Mouse (Mus musculus) stomach, postnatal 0 days (tissue): ENCODE results near the gene Slc44a3. TPM values are rescaled to one million over a fixed set of nuclear protein-coding genes. Genes with fewer than 3 reads are reported as not detected.

ENCODE experiments used
- ATAC-seq: fragments of 200-750 bp; cut with Nextera tagmentation; 2 replicates; pipeline ENCODE4 v1.8.0; 2017; ENCODE audit not compliant: low FRiP score, low TSS enrichment
- DNase-seq: peaks from one replicate; pipeline ENCODE4 v3.0.0-alpha.2; 2016; ENCODE audit warnings: low spot score
- H3K27ac ChIP-seq: fragments of 300-500 bp; sonication (generic); replicated peaks from 2 replicates; pipeline ENCODE4 v1.5.1; 2014; ENCODE audit warnings: mild to moderate bottlenecking, control low read depth
- H3K27me3 ChIP-seq: fragments of 300-500 bp; sonication (generic); 2 replicates; pipeline ENCODE4 v1.6.1; 2014; ENCODE audit warnings: low read length; ENCODE audit not compliant: control insufficient read depth, insufficient read depth
- H3K36me3 ChIP-seq: fragments of 300-500 bp; sonication (generic); 2 replicates; pipeline ENCODE4 v1.6.1; 2014; ENCODE audit warnings: low read length, mixed read lengths; ENCODE audit not compliant: control insufficient read depth, insufficient read depth
- H3K4me1 ChIP-seq: fragments of 300-500 bp; sonication (generic); replicated peaks from 2 replicates; pipeline ENCODE4 v1.6.1; 2014; ENCODE audit warnings: antibody characterized with exemption; ENCODE audit not compliant: control insufficient read depth, insufficient read depth
- H3K4me2 ChIP-seq: fragments of 300-500 bp; sonication (generic); replicated peaks from 2 replicates; pipeline ENCODE4 v1.6.1; 2014; ENCODE audit warnings: low read depth, mild to moderate bottlenecking, control low read depth, moderate library complexity
- H3K4me3 ChIP-seq: fragments of 300-500 bp; sonication (generic); 2 replicates; pipeline ENCODE4 v1.5.1; 2014; ENCODE audit warnings: low read depth, low read length, control low read depth
- H3K9ac ChIP-seq: fragments of 300-500 bp; sonication (generic); 2 replicates; pipeline ENCODE4 v1.6.1; 2014; ENCODE audit warnings: mild to moderate bottlenecking, low read length, control low read depth, mixed read lengths
- H3K9me3 ChIP-seq: fragments of 300-500 bp; sonication (generic); 2 replicates; pipeline ENCODE4 v1.6.1; 2016; ENCODE audit warnings: low read length; ENCODE audit not compliant: control insufficient read depth
- CTCF ChIP-seq: IDR thresholded peaks from 2 replicates; pipeline ENCODE4 v1.5.1; 2016; ENCODE audit warnings: antibody characterized with exemption, low read depth, mild to moderate bottlenecking, moderate library complexity
- EP300 ChIP-seq: optimal IDR thresholded peaks from 2 replicates; pipeline ENCODE3; 2016; ENCODE audit warnings: antibody characterized with exemption
- WGBS: fragments of 180-500 bp; shearing (Covaris S2); extraction: QIAGEN DNeasy Blood & Tissue Kit; methylation state at CpG from one replicate; pipeline ENCODE4 v1.1.7; 2014; 5-methylcytosine and 5-hydroxymethylcytosine counted together
- polyA plus RNA-seq: library from polyadenylated mRNA; unstranded; fragments of >200 nt; fragmentation: Nextera tagmentation; extraction: Ambion mirVana; gene quantifications from 2 replicates; pipeline ENCODE4 v1.2.1, GENCODE M21; 2015

Gene Slc44a3
- polyA plus RNA-seq, 1 experiment from 2014 or later, result 42.7 TPM

DNA sequence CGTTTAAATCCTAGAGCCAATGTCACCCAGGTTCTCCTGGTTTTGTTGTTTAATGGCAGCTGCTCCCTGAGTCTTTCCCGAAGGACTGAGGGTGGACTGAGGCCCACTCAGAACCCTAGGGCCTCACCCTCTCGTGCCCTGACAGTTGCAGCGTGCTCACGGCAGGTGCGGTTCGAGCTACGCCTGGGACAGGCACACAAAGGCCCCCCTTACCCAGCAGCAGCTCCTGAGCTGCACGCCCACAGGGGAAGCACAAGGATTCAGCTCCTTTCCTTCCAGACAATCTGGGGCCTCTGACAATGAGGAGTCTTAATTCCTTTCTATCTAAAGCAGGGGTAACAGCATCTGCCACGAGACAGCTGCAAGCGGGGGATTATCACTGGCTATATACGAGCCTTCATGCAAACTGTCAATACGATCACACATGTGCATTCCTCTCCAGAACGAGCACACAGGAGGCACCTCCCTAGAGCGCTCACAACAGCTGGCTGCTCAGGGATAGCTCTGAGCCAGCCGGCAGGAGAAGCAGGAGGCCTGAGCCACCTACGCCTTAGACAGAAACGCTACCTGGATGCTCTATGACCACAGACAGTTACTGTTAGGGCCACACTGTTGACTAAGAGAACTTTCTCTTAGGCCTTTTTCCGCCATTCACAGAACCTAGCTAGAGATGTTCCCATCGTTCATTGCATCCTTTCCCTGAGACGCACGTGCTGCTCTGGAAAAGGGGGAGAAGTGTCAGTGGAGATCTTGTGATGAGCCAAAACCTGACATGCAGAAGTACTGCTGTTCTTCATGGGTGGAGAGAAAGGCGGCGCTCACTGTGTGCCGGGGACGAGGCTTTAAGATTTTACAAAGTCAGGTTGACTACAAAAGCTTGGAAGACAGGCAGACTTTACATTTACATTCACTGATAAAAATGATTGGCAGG lies 51.9 kb downstream of the Slc44a3 start:
- H3K9me3 ChIP-seq, result no peaks in the 10 kb centered on the region
- no peak overlapping the region for H3K4me3 ChIP-seq
- no peaks in the 10 kb centered on the region for H3K27me3 ChIP-seq
- WGBS, result 58% methylated on average over 26 of the region's 26 CpGs
- no peak overlapping the region for H3K27ac ChIP-seq
- no peak for ATAC-seq
- H3K4me2 ChIP-seq, result no peak overlapping the region
- H3K4me1 ChIP-seq, result no peaks in the 10 kb centered on the region
- no peak overlapping the region for H3K9ac ChIP-seq
- H3K36me3 ChIP-seq, result no peaks in the 10 kb centered on the region
- TF ChIP-seq CTCF, result no peak
- TF ChIP-seq EP300, result no peak
- DNase-seq, result no peak

DNA sequence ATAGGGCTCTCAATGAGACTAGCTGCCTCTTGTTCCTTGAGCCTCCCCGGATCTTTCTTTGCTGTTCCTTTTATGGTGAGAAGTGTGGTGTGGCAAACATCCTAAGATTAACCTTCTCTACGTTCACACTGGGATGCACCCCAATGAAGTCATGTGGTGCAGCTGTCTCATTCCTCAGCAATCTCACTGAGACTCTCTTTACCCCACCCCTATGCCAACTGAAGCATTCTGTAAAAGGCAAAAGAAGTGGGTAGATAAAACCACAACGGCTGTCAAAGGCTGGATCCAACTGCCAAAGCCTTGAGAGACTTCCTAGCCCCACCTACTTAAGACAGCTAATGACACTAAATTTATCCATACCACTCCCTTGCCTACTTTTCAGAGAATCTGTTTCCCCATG lies 57.5 kb downstream of the Slc44a3 start:
- Histone ChIP-seq H3K27me3 (no peaks in the 10 kb centered on the region), H3K4me2 (no peak overlapping the region)

DNA sequence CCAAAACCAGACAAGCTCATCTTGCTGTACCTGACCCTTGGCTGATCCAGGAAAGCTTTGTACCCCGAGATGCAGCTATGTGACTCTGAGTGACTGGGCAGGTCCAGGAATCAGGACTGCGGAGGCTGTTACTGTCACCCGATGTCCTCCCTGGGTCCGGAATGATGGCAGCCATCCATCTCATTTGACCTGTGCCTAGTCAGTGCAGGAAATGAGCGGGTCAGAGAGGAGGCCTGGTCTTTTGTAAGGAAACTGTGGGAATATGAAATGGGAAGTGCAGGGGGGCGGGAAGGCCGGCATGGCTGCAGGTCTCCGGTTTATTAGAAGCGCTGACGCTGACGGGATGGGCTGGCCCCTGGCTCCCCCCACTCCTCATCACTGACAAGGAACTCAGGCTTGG lies 60.5 kb downstream of the Slc44a3 start:
- TF ChIP-seq EP300 (no peak), CTCF (no peak)
- Histone ChIP-seq H3K27me3 (no peaks in the 10 kb centered on the region), H3K9me3 (no peaks in the 10 kb centered on the region), H3K27ac (no peak overlapping the region), H3K4me3 (no peak overlapping the region), H3K36me3 (no peaks in the 10 kb centered on the region), H3K4me2 (no peak overlapping the region), H3K9ac (no peak overlapping the region), H3K4me1 (0 out of 2 replicates have a peak, but pooled peaks cover 3% of the 10 kb centered on the region)
- DNase-seq (no peak), ATAC-seq (no peak)
- WGBS, result 69% methylated on average over 11 of the region's 11 CpGs

More for the DNA sequence above, 57.5 kb downstream of the Slc44a3 start:
- TF ChIP-seq CTCF, result no peak
- TF ChIP-seq EP300, result no peak
- no peaks in the 10 kb centered on the region for H3K9me3 ChIP-seq
- ATAC-seq (no peak), DNase-seq (no peak)
- no peak overlapping the region for H3K9ac ChIP-seq
- no peak overlapping the region for H3K4me3 ChIP-seq
- H3K36me3 ChIP-seq, result no peaks in the 10 kb centered on the region
- H3K27ac ChIP-seq, result no peak overlapping the region
- no peaks in the 10 kb centered on the region for H3K4me1 ChIP-seq
- WGBS, result 51% methylated on average over 3 of the region's 3 CpGs

DNA sequence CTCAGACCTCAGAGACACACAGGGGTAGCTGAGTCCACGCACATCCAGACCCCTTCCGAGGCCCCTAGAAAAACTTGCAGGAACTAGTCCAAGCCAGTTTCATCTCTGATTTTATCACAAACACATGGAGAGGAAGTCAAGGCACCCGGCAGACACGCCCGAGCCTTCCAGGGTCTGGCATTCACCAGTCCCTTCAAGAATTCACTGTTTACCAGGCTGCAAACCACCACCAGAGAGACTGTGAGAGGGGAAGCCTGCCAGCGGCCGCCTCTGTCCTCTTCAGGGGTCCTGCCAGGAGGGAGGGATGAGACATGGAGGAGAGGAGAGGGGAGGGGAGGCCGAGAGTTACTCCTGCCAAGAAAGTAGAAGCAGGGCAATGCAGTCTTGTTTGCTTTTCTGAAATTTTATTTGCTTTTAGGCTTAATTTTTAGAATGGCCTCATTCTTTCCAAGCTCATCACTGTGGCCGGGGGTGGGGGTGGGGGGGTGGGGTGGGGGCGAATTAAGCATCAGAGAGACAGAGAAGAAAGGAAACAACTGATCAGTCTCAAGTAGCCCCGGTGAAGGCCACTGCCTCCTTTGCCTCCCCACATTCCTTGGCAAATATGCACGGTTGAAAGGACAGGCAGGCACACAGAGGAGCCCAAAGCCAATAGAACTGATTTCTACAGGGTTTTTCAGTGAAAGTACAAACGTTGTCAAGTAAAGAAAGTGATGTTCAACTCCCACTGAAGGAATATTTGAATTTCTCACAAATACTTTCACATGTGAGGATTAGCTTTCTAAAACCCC lies 62.8 kb downstream of the Slc44a3 start:
- Histone ChIP-seq H3K9ac (no peak overlapping the region; the same call in 1 of the 2 replicates), H3K36me3 (peaks cover 2% of the 10 kb centered on the region; the same call in 1 of the 2 replicates), H3K4me2 (peak overlapping the region; percentile 35), H3K27me3 (no peaks in the 10 kb centered on the region), H3K4me3 (no peak overlapping the region), H3K9me3 (no peaks in the 10 kb centered on the region), H3K4me1 (0 out of 2 replicates have a peak, but pooled peaks cover 3% of the 10 kb centered on the region), H3K27ac (peak overlapping the region; percentile 86)
- TF ChIP-seq CTCF (no peak), EP300 (no peak)
- 3% methylated on average over 13 of the region's 13 CpGs for WGBS
- DNase-seq (peak; percentile 52), ATAC-seq (peak; percentile 72)

DNA sequence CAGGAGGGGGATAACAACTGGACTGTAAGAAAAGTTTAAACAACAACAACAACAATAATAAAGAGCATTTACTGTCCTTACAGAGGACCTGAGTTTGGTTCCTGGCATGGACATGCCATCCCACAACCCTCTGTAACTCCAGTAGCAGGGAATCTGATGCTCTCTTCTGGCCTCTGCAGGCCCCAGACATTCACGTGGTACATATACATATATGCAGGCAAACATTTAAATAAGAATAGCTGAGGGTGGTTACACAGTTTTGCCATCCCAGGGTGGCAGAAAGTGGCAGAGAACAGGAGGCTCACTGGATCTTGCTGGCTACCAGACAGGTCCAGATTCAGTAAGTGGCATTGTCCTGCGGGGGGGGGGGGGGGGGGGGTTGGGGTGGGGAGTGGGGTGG lies 64.1 kb downstream of the Slc44a3 start:
- Histone ChIP-seq H3K36me3 (peaks cover 2% of the 10 kb centered on the region; the same call in 1 of the 2 replicates), H3K27ac (no peak overlapping the region), H3K4me2 (no peak overlapping the region), H3K4me1 (0 out of 2 replicates have a peak, but pooled peaks cover 3% of the 10 kb centered on the region), H3K27me3 (no peaks in the 10 kb centered on the region), H3K9me3 (no peaks in the 10 kb centered on the region), H3K4me3 (no peak overlapping the region), H3K9ac (no peak overlapping the region)
- no peak for ATAC-seq
- 35% methylated on average over 1 of the region's 2 CpGs for WGBS
- TF ChIP-seq CTCF (no peak), EP300 (no peak)
- no peak for DNase-seq
